Comparison of ENCODE assay signal across 20 mouse cellular contexts in genomic region chr10:116515158-116515557, GRCm38 (mm10).
"Had no signal": no experiment of that assay in that cellular context is flagged by ENCODE, and none has a peak within 500 bp of the region (broad histone marks: within the 10 kb centered on the region; RNA-seq: fewer than 3 reads in every experiment).

No protein-coding gene starts in this region.

- H3K27me3 ChIP-seq: limb, embryonic 12.5 days; limb, embryonic 15.5 days; liver, embryonic 12.5 days; liver, embryonic 15.5 days; lung, embryonic 15.5 days; midbrain, embryonic 12.5 days; midbrain, embryonic 15.5 days; neural tube, embryonic 13.5 days had no signal

- H3K4me3 ChIP-seq: limb, embryonic 12.5 days; limb, embryonic 15.5 days; liver, embryonic 12.5 days; liver, embryonic 15.5 days; lung, embryonic 15.5 days; midbrain, embryonic 12.5 days; midbrain, embryonic 15.5 days; myocyte; neural tube, embryonic 13.5 days had no signal

- H3K4me1 ChIP-seq: limb, embryonic 12.5 days; limb, embryonic 15.5 days; liver, embryonic 15.5 days; lung, embryonic 15.5 days had no signal

- H3K9me3 ChIP-seq: limb, embryonic 12.5 days; limb, embryonic 15.5 days; liver, embryonic 12.5 days; liver, embryonic 15.5 days; lung, embryonic 15.5 days; midbrain, embryonic 12.5 days; midbrain, embryonic 15.5 days; neural tube, embryonic 13.5 days had no signal

- ATAC-seq: liver, embryonic 12.5 days; midbrain, embryonic 15.5 days had no signal

- DNase-seq: kidney, adult 18-20 months; kidney, adult 9 months; kidney, postnatal 14 days; kidney, postnatal 4 days; layer of hippocampus, adult 9-11 months; left cerebral cortex, postnatal 4 days; lung, adult 18-20 months; lung, postnatal 10 days; lung, postnatal 36 days; thymus, adult 18-20 months; thymus, postnatal 36 days had no signal

- H3K36me3 ChIP-seq: liver, embryonic 12.5 days; liver, embryonic 15.5 days; lung, embryonic 15.5 days; midbrain, embryonic 12.5 days; midbrain, embryonic 15.5 days; neural tube, embryonic 13.5 days had no signal
